Mouse (Mus musculus): Measurements from ENCODE around the gene Gprasp2.
"Not testable (repeated sequence)": the region's sequence is repeated elsewhere in the genome, so short reads cannot be mapped to it uniquely, and the experiment has no call there.

Gprasp2 gene

DNA sequence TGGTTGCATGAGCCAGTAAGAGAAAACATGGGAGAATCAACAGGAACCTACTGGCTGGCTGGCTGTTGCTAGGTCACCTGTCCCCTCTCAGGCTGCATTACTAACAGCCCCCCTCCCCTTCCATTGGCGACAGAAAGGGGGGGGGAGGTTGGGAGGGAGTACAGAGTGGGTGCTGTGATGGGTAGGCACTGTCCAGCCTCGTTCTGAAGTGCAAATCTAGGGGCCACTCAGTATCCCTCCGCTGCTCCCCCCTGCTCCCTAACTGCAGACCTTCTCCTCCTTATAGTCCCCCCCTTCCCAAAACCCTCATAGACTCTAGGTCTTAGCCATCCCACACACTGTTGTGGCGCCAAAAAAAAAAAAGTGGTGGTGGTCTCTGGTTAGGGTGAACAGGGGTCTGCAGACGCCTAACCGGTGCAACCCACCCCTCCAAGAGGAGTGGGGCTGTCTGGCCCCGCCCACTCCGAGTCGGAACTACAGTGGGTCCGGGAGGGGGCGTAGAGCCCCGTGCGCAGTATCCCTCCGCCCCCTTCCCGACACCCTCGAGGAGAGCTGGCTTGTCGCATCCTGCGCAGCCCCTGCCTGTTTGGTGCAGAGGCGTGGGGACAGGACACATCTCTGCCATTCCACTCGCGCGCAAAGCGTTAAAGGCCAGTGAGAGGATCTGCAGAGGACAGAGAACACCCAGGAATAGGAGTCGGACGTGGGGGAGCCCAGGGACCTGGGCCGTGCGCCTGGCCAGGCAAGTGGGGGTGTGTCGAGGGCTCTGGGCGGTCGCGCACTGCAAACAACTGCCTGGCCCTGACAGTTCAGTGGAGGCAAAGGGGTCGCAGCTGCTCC lies at the start of gene Gprasp2:
Gprasp2 (plus strand) TSS at position 514 of the 840 bp plus-strand sequence.
- peak; percentile 58 to 59 for DNase-seq (ENCODE audit: low spot score in 2 of 2)

DNA sequence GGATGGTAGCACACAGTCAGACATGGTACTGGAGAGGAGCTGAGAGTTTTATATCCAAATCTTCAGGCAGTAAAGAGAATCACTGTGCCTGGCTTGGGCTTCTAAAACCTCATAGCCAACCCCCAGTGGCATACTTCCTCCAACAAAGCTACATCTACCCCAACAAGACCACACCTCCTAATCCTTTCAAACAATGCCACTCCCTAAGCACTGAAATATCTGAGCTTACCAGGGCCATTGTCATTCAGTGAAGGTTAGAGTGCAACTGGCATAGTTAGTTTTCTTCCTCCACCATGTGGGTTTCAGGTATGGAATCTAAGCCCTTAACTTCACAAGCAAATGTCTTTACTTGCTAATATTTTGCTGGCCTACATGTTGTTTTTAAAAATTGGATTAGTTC lies 47.3 kb upstream of the Gprasp2 start:
- no peak for DNase-seq (ENCODE audit: low spot score in 2 of 2)

DNA sequence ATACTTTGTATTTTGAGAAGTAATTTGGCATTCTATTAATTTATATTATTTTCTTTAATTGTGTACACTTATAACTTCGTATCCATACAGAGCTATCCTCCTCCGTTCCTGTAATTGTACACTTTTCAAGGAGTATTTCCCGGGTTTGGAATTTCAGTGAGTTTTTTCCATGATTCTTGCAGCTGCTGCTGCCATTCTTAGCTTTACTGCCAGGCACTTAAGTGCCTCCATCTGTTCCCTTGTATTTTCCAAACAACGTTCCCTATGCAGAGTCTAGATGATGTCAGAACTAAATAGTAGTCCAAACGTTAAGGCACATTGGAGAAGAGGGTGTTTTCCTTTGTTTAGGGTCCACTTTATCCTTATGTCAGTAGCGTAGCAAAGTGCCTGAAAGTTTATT lies 46.5 kb upstream of the Gprasp2 start:
- peak in 1 of 2 experiments; percentile 26 for DNase-seq (ENCODE audit: low spot score in 2 of 2)

DNA sequence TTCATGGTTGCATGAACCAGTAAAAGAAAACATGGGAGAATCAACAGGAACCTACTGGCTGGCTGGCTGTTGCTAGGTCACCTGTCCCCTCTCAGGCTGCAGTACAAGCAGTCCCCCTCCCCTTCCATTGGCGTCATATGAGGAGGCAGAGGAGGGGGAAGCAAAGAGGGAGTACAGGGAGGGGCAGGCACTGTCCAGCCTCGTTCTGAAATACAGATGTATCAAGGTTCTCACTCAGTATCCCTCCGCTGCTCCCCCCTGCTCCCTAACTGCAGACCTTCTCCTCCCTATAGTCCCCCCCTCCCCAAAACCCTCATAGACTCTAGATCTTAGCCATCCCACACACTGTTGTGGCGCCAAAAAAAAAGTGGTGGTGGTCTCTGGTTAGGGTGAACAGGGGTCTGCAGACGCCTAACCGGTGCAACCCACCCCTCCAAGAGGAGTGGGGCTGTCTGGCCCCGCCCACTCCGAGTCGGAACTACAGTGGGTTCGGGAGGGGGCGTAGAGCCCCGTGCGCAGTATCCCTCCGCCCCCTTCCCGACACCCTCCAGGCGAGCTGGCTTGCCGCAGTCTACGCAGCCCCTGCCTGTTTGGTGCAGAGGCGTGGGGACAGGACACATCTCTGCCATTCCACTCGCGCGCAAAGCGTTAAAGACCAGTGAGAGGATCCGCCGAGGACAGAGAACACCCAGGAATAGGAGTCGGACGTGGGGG lies 43.1 kb upstream of the Gprasp2 start:
- DNase-seq (ENCODE audit: low spot score in 2 of 2), result peak; percentile 41 to 61

DNA sequence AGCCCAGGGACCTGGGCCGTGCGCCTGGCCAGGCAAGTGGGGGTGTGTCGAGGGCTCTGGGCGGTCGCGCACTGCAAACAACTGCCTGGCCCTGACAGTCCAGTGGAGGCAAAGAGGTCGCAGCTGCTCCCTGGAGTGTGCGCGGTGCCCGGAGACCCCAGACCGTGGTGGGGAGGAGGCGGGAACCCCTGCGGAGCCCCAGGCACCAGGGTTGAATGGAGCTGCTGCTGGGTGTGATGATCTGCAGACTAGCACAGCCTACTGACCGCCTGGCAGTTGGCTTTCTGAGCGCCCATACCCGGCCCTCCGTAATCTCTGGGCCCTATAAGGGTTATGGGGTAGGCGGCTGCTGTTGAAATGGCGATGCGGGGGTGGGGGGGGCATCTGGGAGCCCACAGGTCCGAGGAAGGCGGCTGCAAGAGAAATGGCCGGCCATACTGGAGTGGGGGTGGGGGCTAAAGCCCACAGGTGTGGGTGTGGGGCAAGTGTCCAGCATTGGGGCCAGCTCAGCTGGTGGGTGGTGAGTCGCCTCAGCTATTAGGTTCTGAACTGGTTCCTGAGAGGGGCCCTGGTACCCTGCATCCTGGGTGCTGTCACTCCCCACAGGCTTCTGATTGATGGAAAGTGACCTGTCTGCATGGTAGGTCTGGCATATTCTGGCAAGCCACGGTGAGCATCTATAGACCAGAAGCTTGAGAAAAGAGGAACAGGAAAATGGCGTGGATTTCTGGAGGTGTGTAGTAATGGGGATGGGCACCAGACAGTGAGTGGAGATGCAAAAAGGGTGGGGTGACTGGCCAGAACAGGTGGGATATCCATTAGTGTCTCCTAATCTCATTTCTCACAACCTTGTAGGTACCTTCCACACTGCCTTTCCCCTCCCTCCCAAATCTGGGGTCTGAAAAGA lies 42.3 kb upstream of the Gprasp2 start:
- peak in 1 of 2 experiments; percentile 15 for DNase-seq (ENCODE audit: low spot score in 2 of 2)

DNA sequence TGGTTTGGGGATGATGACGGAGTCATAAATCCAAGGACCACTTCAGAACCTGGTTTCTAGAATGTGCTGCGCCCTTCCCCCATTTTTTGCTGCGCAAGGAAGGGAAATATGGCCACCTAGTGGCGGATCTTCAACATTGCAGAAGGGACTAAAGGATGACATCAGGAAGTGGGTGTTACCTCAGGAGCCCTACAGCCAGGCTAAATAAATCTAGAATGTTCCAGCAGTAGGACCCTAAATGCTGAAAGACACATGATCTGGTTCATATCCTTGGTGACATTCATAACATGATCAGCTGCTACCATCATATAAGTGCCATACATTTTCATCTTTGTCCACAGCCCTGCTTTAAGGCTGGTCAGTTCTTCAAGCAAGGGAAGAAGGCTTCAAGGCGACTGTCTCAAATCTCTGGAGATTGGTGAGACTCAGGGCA lies 41.6 kb upstream of the Gprasp2 start, which contains the start of gene Bhlhb9:
Bhlhb9 (plus strand) TSS at position 383 of the 433 bp plus-strand sequence.
- peak; percentile 41 to 59 for DNase-seq (ENCODE audit: low spot score in 2 of 2)

DNA sequence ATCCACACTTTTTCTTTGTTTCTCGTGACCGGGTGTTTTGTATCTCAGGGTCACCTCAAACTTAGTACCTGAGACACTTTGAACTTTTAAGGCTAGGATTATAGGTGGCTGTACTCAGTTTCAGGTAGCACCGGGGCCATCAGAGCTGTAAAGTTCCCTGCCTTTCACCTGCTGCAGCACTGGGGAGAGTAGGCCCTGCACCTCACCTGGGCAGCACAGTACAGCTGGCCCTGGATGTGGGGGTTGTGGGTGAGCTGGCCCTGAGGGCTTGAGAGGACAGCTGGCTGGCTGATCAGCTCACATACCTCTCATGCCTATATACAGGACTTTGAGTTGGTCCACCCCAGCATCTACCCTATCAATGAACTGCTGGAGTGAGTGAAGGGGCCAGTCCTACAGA lies 34.7 kb upstream of the Gprasp2 start:
- DNase-seq (ENCODE audit: low spot score in 2 of 2), result no peak

DNA sequence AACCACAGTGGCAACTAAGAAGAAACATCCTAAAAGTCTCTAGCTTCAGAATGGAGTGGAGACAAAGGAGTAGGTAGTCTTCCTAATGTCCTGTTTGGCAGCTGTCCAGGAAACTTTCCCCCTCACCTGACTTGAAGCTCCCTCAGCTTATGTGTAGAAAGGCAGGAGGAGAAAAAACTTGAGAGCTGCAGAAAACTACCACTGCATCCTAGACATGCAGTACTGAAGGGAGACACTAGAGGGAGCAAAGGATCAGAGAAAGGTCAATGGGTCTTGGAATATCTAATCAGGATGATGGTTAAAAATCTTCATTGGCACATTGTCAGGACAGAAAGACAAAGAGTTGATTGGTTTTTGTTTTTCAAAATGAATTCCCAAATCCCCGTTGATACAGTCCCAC lies 33.1 kb upstream of the Gprasp2 start:
- DNase-seq (ENCODE audit: low spot score in 2 of 2), result peak; percentile 21 to 49

DNA sequence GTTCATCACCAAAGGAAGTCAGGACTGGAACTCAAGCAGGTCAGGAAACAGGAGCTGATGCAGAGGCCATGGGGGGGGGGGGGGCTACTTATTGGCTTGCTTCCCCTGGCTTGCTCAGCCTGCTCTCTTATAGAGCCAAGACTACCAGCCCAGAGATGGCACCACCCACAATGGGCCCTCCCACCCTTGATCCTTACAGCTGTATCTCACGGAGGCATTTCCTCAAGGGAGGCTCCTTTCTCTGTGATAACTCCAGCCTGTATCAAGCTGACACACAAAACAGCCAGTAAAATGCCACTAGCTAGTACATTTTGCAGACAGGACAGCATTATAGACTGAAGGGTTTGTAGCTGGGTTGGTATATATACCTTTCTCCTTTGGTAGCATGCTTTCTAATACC lies 2.9 kb upstream of the Gprasp2 start:
- DNase-seq (ENCODE audit: low spot score in 2 of 2), result not testable (repeated sequence)

DNA sequence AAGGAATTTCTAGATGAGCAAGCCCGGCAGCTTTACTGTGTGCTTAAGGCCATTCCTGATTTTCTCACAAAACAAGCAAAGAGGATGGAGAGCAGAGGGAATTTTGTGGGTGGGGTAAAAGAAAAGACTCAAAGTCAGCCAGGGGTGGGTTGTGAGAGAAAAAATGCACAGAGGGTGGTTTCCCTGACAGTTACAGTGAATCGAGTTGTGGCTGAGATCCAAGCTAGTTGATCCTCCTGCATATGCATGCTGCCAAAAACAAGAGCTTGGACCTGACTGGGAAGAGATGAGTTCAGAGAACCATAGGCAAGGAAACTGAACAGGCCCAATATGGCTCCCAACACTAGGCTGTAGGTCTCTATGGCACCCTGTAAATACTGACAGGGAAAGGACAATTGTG lies 938 bp upstream of the Gprasp2 start:
- DNase-seq (ENCODE audit: low spot score in 2 of 2), result peak; percentile 2 to 17

DNA sequence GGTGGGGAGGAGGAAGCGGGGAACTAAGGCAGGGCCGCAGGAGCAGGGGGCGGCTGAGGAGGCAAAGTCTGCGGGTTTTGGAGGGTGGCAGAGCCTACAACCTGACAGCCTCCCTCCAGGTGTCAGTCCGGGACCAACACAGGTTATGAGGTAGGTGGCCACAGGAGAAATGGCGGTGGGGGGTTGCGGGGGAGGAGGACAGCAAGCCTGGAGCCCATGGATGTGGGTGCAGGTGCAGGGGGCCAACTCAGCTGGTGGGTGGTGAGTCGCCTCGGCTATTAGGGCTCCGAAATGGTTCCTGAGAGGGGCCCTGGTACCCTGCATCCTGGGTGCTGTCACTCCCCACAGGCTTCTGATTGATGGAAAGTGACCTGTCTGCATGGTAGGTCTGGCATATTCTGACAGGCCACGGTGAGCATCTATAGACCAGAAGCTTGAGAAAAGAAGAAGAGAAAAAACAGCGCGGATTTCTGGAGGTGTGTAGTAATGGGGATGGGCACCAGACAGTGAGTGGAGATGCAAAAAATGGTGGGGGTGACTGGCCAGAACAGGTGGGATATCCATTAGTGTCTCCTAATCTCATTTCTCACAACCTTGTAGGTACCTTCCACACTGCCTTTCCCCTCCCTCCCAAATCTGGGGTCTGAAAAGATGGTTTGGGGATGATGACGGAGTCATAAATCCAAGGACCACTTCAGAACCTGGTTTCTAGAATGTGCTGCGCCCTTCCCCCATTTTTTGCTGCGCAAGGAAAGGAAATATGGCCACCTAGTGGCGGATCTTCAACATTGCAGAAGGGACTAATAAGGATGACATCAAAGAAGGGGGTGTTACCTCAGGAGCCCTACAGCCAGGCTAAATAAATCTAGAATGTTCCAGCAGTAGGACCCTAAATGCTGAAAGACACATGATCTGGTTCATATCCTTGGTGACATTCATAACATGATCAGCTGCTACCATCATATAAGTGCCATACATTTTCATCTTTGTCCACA lies 860 bp downstream of the Gprasp2 start:
- peak; percentile 31 to 45 for DNase-seq (ENCODE audit: low spot score in 2 of 2)

DNA sequence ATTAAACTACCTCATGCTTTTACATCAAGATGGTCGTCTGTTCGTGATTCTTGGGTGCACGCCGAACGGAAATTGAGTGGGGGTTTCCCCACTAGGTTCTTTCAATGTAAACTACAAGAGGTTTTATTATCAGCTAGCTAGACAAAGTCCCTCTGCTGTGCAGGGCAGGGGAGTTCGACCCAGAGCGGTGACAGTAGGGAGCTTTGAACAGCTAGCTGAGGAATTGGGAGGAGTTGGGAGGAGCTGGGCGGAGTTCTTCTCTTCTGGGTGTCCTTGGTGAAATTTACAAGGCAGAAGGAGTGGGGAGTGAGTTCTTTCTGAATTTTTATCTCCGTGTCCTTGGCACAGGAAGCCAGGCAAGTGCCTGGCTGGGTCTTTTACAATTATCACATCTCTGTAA lies 28.0 kb downstream of the Gprasp2 start:
- DNase-seq (ENCODE audit: low spot score in 2 of 2), result not testable (repeated sequence)

DNA sequence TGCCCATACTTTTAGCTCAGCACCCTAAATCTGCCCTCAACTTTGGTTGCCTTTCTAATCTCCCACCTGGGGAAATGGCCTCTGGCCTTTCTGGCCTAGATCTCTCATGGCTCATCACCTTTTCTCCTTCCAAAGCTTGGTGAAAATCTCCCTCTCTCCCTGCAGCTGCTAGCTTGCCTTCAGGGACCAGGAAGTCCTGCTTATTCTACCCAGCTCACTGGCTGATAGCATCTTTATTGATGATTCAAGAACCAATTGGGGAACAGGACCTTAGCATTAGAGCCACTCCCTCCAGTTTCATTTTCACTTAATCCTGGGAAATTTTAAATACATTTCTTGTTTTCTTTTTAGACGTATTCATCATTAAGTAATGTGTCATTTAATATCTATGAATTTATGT lies 37.8 kb downstream of the Gprasp2 start:
- DNase-seq (ENCODE audit: low spot score in 2 of 2), result no peak

DNA sequence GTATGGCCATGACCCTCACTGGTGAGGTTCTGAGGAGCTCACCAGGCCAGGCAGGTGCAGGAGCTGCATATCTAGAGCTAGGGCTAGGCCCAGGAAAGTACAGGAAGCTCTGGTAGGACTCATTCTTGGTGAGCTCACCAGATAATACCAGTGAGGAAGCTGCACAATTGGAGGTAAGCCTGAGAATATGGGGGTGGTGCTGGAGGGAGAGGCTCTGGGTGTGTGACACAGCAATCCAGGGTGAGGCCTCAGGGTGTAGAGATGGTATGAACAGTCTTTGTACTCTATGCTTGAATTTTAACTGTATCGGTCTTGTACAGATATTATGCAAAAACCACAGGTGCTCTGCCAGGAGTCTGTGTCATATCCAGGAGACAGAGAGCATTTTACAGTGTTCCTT lies 40.8 kb downstream of the Gprasp2 start:
- no peak for DNase-seq (ENCODE audit: low spot score in 2 of 2)

DNA sequence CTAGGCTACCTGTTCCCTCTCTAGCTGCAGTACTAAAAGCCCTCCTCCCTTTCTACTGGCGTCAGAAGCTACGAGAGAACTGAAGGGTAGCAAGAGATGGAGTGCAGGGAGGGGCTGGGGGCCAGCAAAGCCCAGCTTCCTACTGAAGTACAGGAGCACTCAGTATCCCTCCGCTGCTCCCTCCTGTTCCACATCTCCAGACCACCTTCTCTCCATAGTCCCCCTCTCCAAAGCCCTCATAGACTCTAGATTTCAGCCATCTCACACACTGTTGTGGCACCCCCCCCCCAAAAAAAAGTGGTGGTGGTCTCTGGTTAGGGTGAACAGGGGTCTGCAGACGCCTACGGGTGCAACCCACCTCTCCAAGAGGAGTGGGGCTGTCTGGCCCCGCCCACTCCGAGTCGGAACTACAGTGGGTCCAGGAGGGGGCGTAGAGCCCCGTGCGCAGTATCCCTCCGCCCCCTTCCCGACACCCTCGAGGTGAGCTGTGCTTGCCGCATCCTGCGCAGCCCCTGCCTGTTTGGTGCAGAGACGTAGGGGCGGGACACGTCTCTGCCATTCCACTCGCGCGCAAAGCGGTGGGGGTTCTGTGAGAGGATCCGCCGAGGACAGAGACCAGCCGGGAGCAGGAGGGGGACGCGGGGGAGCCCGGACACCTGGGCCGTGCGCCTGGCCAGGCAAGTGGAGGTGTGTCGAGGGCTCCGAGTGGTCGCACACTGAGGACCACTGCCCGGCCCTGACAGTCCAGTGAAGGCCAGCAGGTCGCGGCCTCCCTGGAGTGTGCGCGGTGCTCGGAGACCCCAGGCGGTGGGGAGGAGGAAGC lies 46.8 kb downstream of the Gprasp2 start:
- peak; percentile 71 to 73 for DNase-seq (ENCODE audit: low spot score in 2 of 2)

DNA sequence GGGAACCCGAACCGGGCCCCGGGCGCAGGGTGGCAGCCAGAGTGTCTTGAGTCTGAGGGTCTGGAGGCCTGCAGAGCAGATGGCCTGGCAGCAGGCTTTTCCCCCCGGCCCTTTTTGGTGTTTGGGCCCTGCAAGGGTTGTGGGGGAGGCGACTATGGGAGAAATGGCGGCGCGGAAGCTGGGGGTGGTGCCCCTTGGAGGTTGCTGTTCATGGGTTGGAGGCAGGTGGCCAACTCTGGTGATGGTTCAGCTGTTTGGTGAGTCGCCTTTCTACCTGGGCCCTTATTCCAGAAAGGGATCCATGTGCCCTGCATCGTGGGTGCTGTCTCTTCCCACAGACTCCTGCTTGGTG lies 47.4 kb downstream of the Gprasp2 start:
- DNase-seq (ENCODE audit: low spot score in 2 of 2), result peak; percentile 16 to 17
